Mouse (Mus musculus): Measurements from ENCODE around the gene Ankrd31. TPM values are rescaled to one million over a fixed set of nuclear protein-coding genes. Genes with fewer than 3 reads are reported as not detected.
"Not testable (repeated sequence)": the region's sequence is repeated elsewhere in the genome, so short reads cannot be mapped to it uniquely, and the experiment has no call there.

Gene Ankrd31
- total RNA-seq, 2 experiments from 2014 or later, result not detected

GRCm38 (mm10) chr13:96853256-96853655 is 105.2 kb downstream of the Ankrd31 start:
- ATAC-seq (replicated peaks; ENCODE audit: poor library complexity), result peak; percentile 50; the same call in 1 of the 2 replicates

- peak; percentile 68 for ATAC-seq (replicated peaks; ENCODE audit: poor library complexity)
Observed at GRCm38 (mm10) chr13:96855191-96855590, 107.1 kb downstream of the Ankrd31 start.

- ATAC-seq (replicated peaks; ENCODE audit: poor library complexity), result no peak
Observed at GRCm38 (mm10) chr13:96859161-96859560, 111.1 kb downstream of the Ankrd31 start.

DNA sequence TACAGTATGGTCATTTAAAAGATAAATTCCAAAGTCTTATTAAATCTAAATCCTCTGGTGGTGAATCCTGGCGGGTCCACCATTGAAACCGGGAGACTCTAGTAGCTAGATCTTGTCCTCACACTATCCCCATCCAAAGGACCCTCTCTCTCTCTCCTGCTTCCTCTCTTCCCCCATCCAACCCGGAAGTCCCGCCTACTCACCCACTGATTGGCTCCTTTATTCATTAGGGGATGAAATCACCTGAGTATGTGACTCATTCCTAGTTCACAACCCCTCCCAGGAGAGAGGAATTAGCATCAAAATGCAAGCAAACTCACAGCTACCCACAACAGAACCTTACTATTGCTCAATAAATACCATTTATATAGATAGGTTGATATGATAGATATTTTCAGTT is 122.7 kb downstream of the Ankrd31 start:
- ATAC-seq (replicated peaks; ENCODE audit: poor library complexity), result no peak

DNA sequence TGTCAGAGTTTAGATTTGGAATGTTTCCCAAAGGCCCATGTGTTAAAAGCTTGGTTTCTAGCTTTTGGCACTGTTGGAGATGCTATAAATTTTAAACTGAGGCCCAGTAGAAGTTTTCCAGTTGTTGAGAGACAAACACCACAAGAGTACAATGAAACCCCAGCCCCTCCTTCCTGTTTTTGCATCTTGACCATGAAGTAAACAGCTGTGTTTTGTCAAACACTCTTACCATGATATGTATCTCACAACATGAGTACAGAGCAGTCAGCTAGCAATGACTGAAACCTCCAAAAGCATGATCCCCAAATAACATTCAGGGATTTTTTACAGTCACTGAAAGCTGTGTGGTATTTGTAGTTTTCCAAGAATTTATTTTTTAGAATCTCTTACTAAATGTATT is 126.0 kb downstream of the Ankrd31 start:
- ATAC-seq (replicated peaks; ENCODE audit: poor library complexity), result no peak

GRCm38 (mm10) chr13:96878220-96879057 is 130.4 kb downstream of the Ankrd31 start:
- ATAC-seq (replicated peaks; ENCODE audit: poor library complexity), result no peak

- ATAC-seq (replicated peaks; ENCODE audit: poor library complexity), result no peak
Observed at GRCm38 (mm10) chr13:96884534-96884933, 136.5 kb downstream of the Ankrd31 start.

- no peak for ATAC-seq (replicated peaks; ENCODE audit: poor library complexity)
Observed at GRCm38 (mm10) chr13:96889985-96890384, 141.9 kb downstream of the Ankrd31 start.

GRCm38 (mm10) chr13:96895144-96895543 is 147.1 kb downstream of the Ankrd31 start:
- ATAC-seq (replicated peaks; ENCODE audit: poor library complexity), result no peak

GRCm38 (mm10) chr13:96906717-96907116 is 158.6 kb downstream of the Ankrd31 start:
- ATAC-seq (replicated peaks; ENCODE audit: poor library complexity), result no peak

GRCm38 (mm10) chr13:96911202-96911601 is 163.1 kb downstream of the Ankrd31 start:
- ATAC-seq (replicated peaks; ENCODE audit: poor library complexity), result peak; percentile 64

DNA sequence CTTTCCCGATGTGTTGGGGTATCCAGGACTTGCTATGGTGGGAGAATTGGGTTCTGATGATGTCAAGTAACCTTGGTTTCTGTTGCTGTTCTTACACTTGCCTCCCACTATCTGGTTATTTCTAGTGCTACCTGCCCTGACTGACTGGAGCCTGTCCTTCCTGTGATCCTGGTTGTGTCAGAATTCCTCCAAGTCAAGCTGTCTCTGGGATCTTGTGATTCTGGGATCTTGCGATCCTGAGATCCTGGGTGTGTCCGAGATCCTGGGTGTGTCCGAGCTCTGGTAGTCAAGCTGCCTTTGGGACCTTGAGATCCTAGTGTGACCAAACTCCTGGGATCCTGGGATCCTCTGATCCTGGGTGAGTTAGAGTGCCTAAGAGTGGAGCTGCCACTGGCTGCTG is 175.1 kb downstream of the Ankrd31 start:
- not testable (repeated sequence) for ATAC-seq (replicated peaks; ENCODE audit: poor library complexity)

DNA sequence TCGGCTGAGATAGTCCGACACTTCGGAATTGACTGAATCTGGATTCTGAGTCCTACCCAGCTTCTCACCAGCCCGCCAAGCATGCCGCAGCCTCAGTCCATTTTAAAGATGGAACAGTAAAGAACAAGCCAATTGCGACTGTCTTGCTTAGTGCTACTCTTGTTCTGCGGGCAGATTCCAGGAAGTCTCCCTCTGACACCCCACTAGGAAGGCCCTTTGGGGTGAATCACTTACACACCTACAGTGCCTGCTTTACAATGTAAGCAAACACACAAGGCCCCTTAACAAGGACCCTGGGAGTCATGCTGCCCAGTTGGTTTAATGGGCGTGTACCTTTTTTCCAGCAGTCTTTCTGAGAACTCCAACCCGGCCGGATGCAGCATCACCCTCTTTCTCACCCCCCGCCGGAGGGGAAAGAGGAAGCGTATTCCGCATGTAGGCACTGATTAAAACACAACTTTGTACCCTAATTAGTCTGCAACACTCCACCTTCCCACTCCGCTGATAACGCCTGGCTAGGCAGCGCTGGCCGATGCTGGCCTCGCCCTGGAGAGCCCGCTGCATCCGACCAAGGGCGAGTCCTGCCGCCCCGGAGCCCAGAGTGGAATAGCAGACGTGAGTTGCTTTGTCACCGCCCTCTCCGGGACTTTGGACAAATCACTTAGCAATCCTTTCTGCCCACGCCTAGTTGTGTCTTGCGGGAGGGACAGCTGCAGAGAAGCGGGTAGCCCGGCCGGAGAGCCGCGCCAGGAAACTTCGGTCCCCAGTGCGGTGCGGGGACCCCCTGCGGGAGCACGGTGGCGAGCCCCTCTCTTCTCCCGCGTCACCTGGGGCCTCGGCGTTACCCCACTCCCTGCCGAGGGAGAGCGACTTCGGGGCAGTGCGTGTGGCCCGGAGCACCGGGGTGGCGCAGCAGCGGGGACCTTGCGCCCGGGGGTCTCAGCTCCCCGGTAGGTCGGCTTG is 176.2 kb downstream of the Ankrd31 start, which contains the start of gene Gcnt4:
Gene Gcnt4 (plus strand): TSS at position 691 of the 963 bp plus-strand sequence.
- ATAC-seq (replicated peaks; ENCODE audit: poor library complexity), result peak; percentile 78

DNA sequence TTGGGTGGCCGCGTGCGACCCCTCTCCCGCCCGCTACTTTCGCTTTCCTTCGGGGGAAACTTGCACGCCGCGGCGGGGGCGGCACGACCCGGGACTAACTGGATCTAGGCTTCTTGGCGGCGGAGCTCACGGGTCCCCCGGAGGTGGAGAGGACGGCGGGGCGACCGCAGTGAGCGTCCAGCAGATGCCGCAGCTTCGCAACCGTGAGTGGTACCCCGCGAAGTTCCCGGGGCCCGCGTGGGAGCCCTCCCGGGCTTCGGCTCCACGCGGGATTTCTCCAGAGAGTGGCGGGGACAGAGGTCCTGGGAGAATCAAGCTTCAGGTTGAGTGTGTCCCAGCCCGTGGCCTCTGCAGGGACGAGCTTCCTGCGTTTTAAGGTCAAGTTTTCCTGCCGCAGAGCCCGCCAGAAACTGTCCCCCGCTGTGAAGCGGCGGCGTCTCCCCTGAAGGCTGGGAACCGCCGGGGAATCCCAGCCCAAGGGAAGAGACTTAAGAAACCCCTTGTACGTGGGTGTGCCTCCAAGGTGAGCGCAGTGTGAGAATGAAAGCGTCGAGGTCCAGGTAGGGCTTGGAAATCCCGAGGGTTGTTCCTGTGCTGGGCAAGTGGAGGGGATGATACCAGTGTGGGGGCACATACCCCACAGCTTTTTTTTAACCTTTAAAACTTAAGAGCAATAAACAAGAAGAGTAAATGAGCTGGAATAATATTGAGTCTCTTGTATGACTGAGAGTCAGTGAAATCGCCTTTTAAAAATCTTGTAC is 177.1 kb downstream of the Ankrd31 start:
- no peak for ATAC-seq (replicated peaks; ENCODE audit: poor library complexity)

- ATAC-seq (replicated peaks; ENCODE audit: poor library complexity), result no peak
Observed at GRCm38 (mm10) chr13:96925991-96926725, 178.1 kb downstream of the Ankrd31 start.

GRCm38 (mm10) chr13:96927781-96928180 is 179.7 kb downstream of the Ankrd31 start:
- no peak for ATAC-seq (replicated peaks; ENCODE audit: poor library complexity)

DNA sequence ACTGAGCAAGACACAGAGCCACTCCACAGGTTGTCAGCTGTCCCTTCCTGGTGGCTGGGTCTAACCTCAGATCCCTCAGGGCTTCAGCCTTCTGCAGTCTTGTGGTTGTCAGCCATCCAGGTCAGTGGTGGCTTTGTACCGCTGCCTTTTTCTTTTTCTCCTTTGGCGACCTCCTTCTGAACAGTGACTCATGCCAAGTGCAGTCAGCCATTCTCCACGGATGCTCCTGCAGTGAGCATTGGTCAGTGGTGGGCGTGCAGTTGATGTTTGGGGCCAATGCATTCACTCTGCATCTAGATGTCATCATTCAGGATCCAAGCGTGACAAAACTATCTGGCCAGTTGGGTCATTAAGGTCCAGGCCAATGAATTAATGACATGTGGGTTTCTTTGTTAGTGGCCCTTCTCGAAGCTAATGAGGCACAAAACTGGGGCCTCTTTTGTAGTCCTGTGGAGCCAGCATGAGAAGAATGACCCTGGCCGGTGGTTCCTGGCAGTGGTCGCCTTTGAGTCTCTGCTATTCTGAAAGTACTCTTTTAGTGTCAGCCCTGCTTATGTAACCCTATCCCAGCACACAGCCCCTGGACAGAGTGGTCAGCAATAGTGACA is 180.5 kb downstream of the Ankrd31 start:
- no peak for ATAC-seq (replicated peaks; ENCODE audit: poor library complexity)

GRCm38 (mm10) chr13:96932745-96933144 is 184.7 kb downstream of the Ankrd31 start:
- ATAC-seq (replicated peaks; ENCODE audit: poor library complexity), result no peak

- ATAC-seq (replicated peaks; ENCODE audit: poor library complexity), result no peak
Observed at GRCm38 (mm10) chr13:96933367-96933766, 185.3 kb downstream of the Ankrd31 start.
